Mouse (Mus musculus) G1E (cell line): ENCODE results near the gene Smok2b.
"Not testable (repeated sequence)": the region's sequence is repeated elsewhere in the genome, so short reads cannot be mapped to it uniquely, and the experiment has no call there.

Source experiments
- CTCF ChIP-seq: IDR thresholded peaks from 2 replicates; pipeline ENCODE4 v1.5.1; 2012; ENCODE audit warnings: low read depth, low read length, inconsistent platforms, mixed read lengths
- GATA1 ChIP-seq: IDR thresholded peaks from 2 replicates; pipeline ENCODE4 v1.6.1; 2012; ENCODE audit warnings: borderline replicate concordance, low read length, inconsistent platforms, mixed read lengths
- GATA2 ChIP-seq: IDR thresholded peaks from 2 replicates; pipeline ENCODE4 v1.6.1; 2012; ENCODE audit warnings: low read depth, low read length, inconsistent platforms, borderline replicate concordance
- POLR2AphosphoS5 ChIP-seq: IDR thresholded peaks from 2 replicates; pipeline ENCODE4 v1.6.1; 2012; ENCODE audit warnings: low read depth, low read length, inconsistent platforms; ENCODE audit not compliant: insufficient replicate concordance

GRCm38 (mm10) chr17:13221921-13222320 lies 8.1 kb upstream of the Smok2b start:
- not testable (repeated sequence) for TF ChIP-seq GATA2, POLR2AphosphoS5, CTCF, GATA1
